Mouse (Mus musculus) kidney, adult 9 months (tissue): ENCODE results near the gene Ppt1.

Experiments used
- DNase-seq: peaks from one replicate; pipeline ENCODE4 v3.0.0; 2022

The Ppt1 gene

DNA sequence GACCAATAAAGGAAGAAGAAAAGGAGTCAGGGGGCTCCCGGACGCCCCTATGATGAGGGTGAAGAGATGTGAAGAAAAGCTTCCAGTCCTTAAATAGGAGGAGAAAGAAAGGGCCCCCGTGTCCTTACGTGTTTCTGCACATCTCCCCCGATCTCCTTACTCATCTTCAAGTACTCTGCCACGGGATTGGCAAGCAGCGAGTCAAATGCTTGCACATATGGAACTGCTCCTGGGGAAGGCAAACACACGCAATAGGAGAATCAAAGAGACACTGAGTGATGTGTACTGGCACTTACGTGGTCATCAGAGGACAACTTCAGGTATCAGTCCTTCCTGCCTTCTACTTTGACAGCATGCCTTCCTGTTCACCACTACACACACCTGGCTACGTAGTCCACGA, 35.2 kb downstream of the Ppt1 start:
- DNase-seq, result no peak

- DNase-seq, result no peak
These were observed 35.9 kb downstream of the Ppt1 start for GRCm38 (mm10) chr4:122871989-122872388.

- DNase-seq, result no peak
These were observed 37.0 kb downstream of the Ppt1 start for GRCm38 (mm10) chr4:122873003-122873402.

DNA sequence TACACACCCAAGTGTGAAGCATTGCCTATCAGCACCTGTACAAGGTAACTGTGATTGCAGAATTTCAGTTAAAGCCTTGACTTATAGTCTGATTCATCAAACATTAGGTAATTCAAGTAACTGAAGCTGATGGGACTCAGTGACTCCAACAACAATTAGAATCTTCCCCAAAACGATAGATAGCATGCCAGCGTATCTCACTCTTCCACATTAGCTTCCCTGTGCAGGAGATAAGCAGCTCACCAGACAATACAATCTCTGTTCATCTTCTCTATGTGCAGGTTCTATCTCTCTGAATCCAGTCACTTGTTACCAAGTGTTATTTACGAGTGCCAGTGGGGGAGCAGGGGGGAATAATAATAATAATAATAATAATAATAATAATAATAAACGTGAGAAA, 37.5 kb downstream of the Ppt1 start:
- DNase-seq, result no peak

DNA sequence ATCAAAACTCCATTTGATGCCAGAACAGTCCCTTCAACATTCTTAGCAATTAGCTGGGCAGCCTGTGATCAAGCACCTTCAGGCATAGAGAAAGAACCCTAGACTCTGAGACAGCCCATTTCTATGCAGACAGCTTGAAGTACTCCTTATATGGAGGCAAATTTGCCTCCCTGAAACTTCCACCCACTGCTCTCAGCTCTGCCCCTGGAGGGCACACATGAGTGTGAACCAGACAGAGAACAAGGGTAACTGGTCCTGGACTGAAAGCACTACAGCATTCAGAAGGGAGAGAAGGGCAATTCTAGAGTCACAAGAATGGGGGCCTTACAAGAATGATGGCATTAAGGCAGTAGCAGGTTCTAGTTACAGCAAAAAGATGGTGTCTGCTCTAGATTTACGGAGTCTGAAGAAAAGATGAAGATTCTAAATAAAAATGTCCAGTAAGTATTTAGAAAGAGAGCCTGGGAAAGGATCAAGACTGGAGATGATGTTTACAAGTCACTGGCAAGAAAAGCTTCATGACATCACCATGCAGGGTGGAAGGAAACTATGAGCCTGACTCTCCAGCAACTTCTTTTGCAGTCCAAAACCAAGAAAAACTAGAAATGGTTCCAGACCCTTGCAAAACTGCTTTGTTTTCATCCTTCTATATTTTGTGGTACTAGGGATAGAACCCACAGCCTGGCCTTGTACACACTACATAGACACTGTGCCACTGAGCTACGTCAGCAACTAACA, 42.5 kb downstream of the Ppt1 start:
- DNase-seq, result peak; percentile 37

- no peak for DNase-seq
These were observed 46.5 kb downstream of the Ppt1 start for GRCm38 (mm10) chr4:122882544-122882943.

DNA sequence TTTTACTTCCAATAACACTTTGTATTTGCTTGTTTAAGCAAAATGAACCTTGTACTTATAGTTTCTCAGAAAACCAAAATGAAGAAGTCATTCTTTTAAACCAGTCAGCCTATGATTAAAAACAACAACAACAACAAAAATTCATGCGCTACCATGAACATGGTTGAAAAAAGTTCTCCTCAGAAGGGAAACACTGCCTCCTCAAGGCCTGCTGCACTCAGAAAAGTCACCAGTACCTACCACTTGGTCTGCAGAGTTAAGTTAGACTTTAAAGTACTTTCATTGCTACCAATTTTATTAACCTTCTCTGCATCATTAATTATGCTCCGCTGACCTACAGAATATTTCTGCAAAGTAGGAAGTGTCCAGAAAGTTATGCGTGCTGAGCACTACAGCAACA, 47.3 kb downstream of the Ppt1 start:
- no peak for DNase-seq

DNA sequence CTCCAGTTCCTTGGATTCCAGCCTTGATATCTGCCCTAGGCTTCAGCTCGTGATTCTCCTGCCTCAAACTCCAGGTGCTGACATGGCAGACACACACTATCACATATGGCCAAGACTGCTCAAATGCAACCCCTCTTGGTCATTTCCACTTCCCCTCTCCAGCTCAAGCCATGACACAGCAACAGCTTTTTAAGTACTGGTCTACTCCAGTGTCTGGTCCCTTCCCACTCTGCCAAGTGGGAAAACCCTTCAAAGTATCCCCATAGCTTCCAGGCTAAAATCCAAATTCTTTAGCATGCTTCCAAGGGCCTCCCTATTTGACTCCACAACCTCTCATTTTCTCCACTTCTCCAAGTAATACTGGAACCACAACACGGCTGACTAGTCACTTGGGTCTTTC, 48.0 kb downstream of the Ppt1 start:
- no peak for DNase-seq

- peak; percentile 48 for DNase-seq
These were observed 48.7 kb downstream of the Ppt1 start for GRCm38 (mm10) chr4:122884481-122885340.

DNA sequence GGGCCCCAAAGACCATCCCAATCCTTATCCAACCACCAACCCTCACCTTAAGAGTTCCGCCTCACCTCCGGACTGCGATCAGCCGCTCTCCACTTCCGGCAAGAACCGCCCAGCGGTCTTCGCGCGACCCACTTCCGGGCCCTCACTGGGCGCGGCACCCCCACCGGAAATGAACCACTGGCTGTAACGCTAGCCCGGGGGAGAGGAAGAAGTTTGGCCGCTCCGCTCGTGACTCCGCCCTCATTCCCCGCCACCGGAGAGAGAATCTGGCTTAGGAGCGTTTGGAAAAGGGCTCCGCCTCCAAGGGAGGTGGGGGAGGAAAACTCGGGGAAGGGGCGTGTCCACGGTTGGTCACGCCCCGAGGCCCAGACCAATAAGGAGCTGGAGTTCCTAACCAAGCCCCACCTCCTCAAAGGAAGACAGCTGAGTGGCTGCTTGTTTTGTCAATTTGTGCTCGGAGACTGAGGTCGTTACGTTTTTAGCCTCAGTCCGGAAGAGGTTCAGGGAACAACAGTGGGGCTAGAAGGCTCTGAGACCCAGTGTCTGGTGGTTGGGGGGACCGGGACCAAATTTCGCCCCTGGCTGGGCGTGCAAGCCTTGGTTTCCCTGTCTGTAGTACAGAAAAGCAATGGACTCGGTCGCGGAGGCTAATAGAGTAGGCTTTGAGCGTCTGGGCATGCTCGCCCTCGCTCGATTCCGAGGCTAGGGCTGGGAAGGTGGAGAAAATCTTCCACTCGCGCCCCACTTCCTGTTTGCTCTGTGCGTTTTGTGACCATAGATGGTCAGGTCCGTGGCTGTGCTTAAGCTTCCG, 49.9 kb downstream of the Ppt1 start, which contains the start of gene Cap1:
TSS of gene Cap1 (minus strand) at position 289 of the 811 bp plus-strand sequence.
- DNase-seq, result peak; percentile 100

DNA sequence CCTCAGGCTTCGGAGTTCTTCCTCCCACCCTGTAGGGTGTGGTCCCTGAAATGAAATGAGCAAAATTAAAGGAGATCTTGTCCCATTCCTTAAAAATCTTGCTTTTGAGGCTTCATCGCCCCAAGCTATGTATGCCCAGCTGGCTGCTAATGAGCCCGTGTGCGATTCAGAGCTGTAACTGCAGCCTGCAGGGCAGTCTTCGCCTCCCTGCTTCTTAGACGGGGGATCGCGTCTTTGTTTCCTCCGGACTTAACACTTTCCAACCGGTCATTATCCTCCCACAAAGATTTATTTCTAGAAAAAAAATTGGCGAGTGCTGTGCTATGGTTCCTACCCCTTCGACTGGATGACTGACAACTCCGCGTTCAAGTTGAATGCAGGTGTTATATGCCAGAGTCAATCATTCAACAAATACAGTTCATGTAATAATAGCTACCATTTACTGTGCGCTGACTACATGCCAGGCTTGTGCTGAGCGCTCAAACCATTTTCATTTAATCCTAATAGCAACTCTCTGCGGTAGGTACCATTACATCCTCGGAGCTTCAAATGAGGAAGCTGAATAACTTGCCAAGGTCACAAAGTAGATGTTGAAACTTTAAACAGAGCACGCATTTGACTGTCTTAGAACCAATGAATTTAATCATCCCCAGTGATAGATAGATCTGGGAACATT, 50.7 kb downstream of the Ppt1 start:
- no peak for DNase-seq

DNA sequence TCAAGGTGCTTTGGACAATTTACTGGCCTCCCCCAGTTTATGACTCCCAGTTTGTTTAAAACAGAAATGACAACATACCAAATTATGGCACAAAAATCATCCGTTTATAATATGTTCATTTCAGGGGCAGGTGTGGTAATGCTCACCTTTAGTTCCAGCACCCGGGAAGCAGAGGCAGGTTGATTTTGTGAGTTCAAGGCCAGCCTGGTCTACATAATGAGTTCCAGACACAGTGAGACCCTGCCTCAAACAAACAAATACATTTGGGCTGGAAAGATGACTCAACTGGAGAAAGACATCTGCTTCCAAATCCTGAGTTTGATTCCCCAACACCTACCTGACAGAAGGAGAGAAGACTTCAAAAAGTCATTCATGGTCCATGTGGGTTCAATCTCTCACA, 51.3 kb downstream of the Ppt1 start:
- DNase-seq, result no peak

GRCm38 (mm10) chr4:122890881-122891481, 54.9 kb downstream of the Ppt1 start:
- DNase-seq, result no peak

- DNase-seq, result no peak
These were observed 55.6 kb downstream of the Ppt1 start for GRCm38 (mm10) chr4:122891597-122891996.

DNA sequence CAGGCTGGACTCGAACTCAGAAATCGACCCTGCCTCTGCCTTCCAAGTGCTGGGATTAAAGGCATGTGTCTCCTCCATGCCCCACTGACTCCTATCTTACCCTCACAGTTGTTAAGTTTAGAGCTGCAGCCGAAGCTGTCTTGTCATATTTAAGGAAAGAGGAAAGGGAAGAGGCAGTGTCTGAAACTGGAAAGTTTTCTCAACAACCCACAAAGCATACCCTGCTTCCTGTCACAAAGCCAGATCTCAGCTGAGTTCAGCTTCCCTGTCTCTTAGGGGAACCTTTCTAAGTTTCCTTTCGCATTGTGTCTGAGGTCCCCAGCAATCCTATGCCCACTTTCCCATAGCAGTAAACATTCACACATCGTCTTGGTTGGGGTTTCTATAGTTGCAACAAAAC, 56.1 kb downstream of the Ppt1 start:
- DNase-seq, result no peak

- DNase-seq, result no peak
These were observed 61.7 kb downstream of the Ppt1 start for GRCm38 (mm10) chr4:122897750-122898149.

DNA sequence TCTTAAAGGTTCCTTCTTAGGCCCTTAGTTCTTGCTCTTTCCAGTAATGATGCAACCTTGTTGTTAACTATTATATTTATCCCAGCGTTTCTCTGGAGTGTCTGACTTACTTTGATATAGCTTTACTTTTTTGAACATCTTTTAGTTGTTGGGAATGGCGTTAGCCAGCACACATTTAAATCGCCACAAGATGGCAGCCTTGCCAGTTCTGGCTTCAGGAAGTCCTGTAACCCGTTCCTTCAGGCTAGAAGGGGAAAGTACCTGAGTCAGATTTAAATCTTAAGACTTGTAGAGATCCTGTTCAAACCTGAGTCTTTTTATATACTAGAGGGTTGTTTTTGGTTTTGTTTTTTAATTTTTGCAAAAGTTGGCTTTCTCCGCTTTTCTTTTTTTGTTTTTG, 62.3 kb downstream of the Ppt1 start:
- DNase-seq, result peak; percentile 78

- no peak for DNase-seq
These were observed 66.1 kb downstream of the Ppt1 start for GRCm38 (mm10) chr4:122902156-122902555.

GRCm38 (mm10) chr4:122903709-122904108, 67.7 kb downstream of the Ppt1 start:
- no peak for DNase-seq

DNA sequence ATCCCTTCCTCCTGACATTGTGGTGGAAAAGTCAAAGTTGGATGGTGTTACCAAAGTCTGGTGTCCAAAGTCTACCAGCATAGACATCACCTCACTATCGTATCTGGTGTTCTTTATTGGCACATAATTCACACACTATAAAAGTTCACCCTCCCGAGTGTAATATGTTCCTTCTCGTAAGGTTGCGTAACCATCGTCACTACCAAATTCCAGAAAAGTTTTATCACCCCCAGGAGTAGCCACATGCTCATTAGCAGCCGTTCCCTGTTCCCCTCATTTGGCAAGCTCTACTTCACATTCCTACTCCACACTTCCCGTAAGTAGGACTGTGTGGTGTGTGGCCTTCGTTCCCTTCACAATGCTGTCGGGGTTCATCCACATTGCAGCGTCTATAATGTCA, 69.3 kb downstream of the Ppt1 start:
- no peak for DNase-seq
